Mouse (Mus musculus): ENCODE results near the gene Ppp1r1c.
"Not testable (repeated sequence)": the region's sequence is repeated elsewhere in the genome, so short reads cannot be mapped to it uniquely, and the experiment has no call there.

Gene Ppp1r1c

DNA sequence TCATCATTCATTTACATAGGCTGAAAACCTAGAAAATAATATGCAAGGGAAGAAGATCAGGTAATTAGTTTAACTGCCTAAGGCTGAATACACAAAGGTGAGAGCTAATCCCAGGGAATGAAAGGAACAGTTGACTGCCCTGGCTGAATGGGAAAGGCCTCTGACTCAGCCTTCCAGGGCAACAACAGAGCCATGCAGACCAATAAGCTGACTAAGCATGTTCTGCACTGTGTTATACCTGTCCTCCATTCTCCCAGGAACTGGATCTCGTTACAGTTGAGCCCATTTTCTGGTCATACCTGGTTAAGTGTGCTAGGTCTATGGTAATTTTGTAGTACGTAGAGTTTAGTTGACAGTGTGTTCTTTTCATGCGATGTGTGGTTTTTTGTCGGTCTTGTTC, 36.6 kb downstream of the Ppp1r1c start:
- in situ Hi-C loops (cut with MboI), result no loop called here

DNA sequence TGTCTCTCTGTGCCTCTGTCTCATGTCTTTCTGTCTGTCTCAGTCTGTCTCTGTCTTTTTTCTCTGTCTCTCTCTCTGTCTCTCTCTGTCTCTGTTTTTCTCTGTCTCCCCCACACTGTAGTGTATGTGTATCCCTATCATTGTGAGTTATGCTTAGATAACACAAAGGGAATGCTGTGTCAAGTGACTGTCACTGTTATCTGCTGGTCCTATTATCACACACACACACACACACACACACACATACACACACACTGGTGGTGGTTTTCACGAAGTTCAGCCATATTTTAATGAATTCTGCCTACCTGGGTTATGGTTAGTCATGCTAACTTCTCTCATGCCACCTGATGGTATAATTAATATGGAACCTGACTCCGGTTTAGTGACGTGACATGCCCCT, 44.1 kb downstream of the Ppp1r1c start:
- in situ Hi-C loops (cut with MboI), result loop anchor here (25.0 kb wide), 1 partner anchor 389 kb away; no protein-coding TSS in a partner anchor

DNA sequence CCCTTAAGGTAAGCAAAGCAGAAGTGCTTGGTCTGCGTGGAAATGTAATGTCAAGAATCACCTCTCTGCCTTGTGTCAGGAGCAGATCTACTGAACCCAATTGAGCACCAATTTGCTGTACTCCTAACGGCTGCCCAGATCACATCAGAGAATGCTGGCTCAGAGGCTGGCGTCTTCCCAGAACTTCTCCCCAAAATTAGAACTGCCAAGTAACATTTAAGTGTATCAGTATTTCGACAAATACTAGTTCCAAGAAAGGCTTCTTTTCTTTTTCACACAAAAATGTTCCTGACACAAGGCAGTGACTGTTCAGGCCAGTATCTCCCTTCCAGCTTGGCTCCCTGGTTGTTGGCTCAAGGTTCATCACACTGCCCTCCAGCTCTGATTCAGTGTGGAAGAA, 52.4 kb downstream of the Ppp1r1c start:
- in situ Hi-C loops (cut with MboI), result loop anchor here (25.0 kb wide), 1 partner anchor 398 kb away; no protein-coding TSS in a partner anchor

DNA sequence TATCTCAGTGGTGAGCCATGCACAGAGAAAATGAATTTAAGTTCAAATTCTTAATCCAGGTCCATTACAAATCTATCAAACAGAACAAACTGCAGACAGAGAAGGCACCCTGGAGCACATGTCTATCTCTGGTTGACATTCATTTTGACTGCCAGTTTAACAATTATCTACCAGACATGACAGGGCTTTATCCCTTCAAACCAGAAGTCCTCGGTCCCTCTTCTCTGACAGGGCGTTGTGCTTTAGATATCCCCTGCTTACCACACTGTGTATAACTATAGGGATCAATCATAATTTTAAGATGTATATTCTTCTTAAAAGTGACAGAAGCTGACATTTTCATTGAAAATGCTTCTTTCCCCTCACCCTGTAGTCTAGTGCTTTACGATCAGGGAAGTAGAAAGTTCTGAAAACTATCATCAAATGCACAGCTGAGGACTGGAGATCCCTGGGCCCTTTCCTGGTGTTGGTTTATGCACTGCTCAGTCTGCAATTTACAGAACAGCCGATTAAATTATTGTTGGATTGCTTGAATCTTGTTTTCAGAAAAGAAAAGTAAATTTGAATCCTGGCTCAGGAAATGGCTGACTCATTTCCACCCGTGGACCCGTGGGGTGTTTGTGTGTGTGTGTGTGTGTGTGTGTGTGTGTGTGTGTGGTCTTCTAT, 55.3 kb downstream of the Ppp1r1c start:
- in situ Hi-C loops (cut with MboI), result loop anchor here (25.0 kb wide), 1 partner anchor 401 kb away; no protein-coding TSS in a partner anchor

DNA sequence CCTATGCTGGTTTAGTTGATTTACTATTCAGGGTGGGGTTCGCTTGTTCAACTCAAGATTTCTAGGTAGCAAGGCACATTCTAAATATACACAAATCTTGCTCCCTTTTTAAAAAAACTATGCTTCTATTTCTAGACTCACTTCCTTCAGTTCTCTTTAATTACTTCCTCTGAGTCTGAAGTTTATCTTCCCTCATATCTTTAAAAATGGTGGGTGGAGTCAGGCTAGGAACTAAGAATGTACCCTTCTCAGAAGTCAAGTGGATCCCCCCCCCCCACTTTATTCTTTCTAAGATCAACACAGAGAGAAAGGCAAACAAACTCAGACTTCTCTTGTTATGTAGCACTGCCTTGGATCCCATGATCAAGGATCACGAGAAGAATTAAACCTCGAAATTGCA, 57.5 kb downstream of the Ppp1r1c start:
- in situ Hi-C loops (cut with MboI), result loop anchor here (25.0 kb wide), 1 partner anchor 403 kb away; no protein-coding TSS in a partner anchor

DNA sequence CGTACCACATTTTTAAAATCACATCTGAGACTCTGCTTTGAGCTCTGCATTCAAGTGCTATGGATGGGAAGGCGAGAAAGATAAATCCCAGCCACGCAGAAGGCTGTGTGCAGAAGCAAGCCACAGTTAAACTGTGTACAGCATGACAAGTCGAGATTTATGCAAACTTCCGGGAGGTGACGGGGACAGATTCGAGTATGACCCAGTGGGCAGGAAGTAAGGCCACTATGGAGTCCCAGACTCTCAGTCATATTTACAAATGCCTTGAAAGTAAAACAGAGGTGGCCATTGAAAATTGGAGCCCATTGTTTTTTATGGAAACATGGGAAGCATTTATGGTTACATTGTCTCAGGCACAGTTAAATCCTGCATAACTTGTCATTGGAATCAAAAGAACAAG, 58.1 kb downstream of the Ppp1r1c start:
- in situ Hi-C loops (cut with MboI), result loop anchor here (25.0 kb wide), 1 partner anchor 403 kb away; no protein-coding TSS in a partner anchor

DNA sequence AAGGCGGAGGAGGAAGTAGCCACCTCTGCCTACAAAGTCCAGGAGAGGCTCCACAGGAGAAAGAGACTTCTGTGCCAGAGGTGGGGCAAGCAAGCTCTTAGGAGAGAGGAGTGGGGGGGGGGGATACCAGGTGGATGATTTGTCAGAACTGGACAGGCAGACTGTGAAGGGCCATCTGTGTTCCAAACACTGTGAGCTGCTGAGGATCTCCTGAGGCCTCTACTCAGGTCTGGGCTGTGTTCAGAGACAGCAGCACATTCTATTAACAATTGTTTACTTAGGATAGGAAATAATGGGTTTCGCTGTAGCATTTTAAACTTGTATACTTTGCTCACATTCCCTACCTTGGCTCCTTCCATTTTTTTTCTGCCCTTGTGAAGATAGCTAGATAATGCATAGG, 61.0 kb downstream of the Ppp1r1c start:
- in situ Hi-C loops (cut with MboI), result loop anchor here (25.0 kb wide), 1 partner anchor 406 kb away; no protein-coding TSS in a partner anchor

DNA sequence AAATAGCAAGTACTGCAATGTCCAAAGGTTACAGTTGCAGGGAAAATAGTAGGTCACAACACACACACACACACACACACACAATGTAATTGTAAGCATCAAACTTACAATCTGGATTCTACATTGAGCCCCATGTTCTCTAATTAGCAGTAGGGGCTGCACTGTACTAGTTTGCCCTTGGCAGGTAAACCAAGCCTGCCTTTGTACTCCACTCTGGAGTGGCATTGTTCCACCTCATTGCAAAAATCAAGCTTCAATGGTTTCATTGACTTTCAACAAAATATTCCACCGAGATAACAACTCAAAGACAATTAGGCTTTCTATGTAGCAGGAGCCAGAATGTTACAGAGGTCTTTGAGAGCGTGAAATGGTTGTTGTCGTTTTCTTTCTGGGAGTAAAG, 62.7 kb downstream of the Ppp1r1c start:
- in situ Hi-C loops (cut with MboI), result loop anchor here (10.0 to 25.0 kb wide), 2 partner anchors 266 to 408 kb away; no protein-coding TSS in a partner anchor

DNA sequence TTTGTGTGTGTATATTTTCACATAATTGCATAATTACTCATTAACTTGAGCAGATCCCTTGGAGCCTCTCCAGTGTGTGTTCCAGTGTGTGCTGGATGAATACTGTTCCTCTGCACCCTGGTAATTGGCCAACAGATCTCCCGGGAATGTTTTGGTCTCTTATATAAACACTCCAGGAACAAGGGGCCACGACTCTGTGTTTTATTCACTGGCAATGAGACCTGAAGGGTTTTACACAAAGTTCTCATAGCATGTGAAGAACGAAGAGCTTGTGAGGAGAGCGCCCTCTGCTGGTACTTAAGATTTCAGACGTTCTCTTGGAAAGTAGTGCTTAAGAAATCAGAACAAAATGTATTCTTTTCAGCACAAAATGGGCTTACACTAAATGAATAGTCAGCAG, 66.8 kb downstream of the Ppp1r1c start:
- in situ Hi-C loops (cut with MboI), result loop anchor here (10.0 to 25.0 kb wide), 2 partner anchors 270 to 412 kb away; no protein-coding TSS in a partner anchor

DNA sequence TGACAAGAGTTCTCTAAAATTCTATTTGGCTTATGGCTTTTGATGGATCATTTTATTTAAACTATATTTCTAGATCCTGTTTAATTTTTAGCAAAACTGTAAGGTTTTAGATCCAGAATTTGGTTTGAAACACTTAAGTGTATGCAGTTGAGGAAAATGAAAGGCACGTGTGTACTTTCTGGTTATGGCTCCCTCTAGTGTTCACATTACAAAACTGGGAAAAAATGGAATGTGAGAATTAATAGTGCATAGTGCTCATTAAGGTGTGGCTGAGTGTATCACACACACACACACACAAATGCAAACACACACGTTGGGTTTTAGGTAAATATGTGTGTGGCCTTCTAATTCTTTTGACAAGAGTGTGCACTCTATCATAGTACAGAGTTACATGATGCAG, 70.2 kb downstream of the Ppp1r1c start:
- in situ Hi-C loops (cut with MboI), result loop anchor here (10.0 kb wide), 1 partner anchor 273 kb away; no protein-coding TSS in a partner anchor

DNA sequence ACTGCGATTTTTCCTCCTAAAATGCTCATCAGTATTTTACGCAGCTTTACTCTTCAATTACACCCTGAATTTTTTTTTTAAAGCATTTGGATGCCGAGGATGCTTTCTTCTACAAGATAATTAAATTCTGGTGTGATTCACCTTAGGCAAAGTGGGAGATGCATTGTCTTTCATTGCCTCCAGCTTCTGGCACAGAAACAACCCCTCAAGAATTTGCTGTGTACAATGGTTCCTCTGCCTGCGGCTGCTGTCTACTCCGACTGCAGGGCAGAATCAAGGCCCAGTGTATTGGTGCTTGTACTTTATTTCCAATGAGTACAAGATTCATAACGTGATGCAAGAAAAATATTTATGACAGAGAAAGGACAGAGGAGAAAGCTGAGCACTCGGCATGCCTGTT, 73.2 kb downstream of the Ppp1r1c start:
- in situ Hi-C loops (cut with MboI), result no loop called here

DNA sequence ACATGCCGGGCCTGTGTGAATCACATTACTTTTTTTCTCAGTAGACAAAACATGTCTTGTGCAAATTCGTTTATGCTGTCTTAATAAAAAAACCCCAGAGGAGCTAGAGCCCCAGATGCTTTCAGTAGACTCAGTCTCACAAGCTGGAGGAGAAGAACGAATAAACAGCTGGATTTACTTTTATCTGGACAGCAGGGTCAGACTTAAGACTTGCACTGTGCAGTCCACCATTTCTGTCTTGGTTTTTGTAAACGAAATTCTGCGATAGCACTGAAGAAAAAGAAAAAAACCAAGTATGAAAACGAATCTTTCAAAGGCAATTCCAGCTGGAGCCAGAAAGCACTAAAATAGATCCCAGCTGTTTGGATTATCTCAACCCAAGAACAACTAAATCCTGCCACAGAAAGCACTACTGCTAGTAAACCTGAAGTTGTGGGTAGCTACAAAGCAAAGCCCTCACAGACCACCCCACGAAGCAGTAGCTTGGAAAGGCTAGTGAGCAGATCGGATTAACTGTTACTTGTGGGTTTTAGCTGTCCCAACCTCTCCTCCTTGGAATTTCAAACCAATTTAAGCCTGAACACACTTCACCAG, 78.1 kb downstream of the Ppp1r1c start:
- in situ Hi-C loops (cut with MboI), result no loop called here

DNA sequence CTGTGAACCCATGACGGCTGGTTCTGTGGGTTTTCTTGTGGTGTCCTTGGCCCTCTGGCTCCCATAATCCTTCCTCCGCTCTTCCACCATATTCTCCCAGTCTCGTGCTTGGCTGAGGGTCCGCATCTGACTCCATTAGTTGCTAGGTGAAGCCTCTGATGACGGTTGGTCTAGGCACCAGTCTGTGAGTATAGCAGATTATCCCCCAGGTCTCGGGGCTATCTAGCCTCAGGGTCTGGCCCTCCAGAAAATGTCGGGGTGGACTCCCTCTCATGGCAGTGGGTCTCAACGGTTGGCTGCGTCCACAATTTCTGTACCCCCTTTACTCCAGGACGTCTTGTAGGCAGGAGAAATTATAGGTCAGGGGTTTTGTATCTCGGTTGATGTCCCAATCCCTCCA, 78.9 kb downstream of the Ppp1r1c start:
- in situ Hi-C loops (cut with MboI), result no loop called here

DNA sequence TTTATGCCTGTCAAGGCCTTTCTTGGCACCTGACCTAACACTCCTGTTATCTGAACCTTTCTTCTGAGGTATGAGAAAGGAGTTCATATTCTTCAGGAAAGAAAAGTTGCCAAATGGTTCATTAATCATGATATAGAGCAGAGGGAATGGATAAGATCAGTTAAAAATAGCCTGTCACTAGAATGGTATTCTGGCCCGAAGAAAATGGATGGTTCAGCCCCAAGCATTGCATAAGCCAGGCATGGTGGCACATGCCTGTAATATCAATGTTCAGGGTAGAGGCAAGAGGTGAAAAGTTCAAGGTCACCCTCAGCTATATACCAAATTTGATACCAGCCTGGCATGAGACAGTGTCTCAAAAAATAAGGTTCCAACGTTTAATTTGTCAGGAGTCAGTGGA, 85.6 kb downstream of the Ppp1r1c start:
- in situ Hi-C loops (cut with MboI), result no loop called here

DNA sequence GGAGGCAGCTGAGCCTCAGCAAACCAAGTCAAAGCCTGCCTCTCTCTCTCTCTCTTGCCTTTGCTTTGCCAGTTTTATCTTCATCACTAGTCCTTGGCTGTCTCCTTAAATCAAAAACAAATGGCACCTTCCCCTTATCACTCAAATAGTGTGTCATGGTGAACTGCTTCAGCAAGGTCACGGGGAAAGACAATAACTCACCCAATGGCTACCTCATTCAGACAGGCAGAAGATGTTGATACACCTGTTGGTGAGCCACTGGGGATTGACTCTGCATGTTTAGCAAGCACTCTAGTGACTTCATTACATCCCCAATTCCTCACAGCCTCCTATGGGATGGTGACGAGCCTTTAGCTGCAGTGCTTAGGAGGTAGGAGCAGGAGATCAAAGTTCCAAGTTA, 89.9 kb downstream of the Ppp1r1c start:
- in situ Hi-C loops (cut with MboI), result no loop called here

DNA sequence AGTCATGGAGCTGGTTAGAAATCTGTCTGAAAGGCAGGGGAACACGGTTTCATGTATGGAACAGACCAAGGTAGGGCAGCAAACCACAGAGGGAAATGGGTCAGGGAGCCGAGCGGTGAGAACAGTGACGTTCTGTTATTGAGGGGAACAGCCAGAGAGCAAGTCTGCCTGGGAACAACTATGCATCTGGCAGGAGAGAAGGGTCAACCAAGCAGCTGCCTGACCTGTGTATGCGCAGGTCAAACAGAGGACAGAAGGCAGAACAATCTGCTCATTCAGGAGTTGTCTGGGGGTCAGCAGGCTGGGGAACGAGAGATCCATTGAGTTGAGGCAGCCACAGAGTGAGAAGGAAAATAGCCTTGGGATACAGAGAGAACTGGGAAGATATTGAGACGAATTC, 91.0 kb downstream of the Ppp1r1c start:
- in situ Hi-C loops (cut with MboI), result no loop called here

DNA sequence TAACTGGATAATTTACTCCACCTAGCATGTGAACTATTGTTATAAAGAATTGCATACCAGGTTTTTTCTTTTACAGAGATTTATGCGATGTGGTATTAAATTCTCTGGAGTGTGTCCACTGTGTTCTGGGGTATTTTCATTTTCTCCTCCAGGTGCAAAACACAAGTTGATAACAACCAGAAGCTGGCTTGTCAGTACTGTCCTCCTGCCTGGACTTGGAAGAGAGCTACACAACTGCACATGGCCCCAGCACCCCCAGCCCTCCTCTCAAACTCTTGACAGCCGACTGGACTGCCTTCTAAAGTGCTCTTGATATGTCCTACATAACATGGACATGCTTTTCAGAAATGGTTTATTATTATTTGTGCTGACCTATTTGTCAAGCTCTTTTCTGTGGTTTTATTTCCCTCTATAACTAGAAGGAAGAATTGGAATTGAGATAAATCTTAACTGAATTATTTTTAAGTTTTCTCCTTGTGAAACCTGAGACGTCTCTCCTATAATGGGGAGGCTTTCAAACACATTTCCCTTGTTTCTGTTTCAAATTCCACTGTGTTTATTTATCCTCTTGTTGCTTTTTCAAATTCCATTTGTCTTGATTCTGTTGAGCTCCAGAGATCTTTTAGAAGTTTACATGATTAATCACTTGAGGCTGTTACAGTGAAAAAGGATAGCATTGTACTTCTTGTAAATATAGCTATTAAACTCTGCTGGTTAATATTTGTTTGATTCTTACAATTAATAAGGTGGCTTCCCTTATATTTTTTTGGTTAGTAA, 108.3 kb downstream of the Ppp1r1c start:
- in situ Hi-C loops (cut with MboI), result no loop called here

DNA sequence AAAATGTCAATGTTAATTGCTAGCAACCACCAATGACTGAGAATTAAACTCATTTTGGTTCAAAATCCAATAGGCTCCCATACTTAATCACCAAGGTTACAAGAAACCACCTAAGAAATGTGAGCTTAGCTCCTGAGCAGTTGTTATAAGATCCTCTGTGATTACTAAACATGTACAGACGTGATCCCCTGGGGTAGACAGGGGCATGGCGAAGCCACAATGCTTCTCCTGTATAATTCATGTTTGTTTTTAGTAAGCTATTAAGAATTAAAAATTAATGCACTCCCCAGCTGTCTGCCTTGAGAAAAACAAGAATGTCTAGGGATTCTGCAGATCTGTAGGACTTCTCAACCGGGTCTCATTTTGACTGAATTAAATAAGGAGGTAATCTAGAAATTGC, 112.0 kb downstream of the Ppp1r1c start:
- in situ Hi-C loops (cut with MboI), result no loop called here

DNA sequence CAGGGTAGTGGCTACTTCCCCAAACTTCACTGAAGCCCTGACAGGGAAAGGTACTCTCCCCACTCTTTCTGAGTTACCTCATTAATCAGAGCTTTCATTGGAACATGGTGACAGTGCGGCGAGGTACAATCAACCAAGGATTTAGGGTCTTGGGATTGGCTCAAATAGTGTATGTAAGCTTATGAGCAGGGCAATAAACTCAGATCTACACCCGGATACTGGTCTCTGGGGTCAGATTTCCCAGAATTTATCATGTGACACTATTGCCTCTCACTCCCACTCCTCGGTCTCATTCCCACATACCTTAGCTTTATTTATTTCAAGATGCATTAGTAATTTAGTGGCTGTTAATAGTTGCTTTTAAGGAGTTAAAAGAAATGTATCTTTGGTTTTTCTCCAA, 118.3 kb downstream of the Ppp1r1c start:
- in situ Hi-C loops (cut with MboI), result no loop called here

DNA sequence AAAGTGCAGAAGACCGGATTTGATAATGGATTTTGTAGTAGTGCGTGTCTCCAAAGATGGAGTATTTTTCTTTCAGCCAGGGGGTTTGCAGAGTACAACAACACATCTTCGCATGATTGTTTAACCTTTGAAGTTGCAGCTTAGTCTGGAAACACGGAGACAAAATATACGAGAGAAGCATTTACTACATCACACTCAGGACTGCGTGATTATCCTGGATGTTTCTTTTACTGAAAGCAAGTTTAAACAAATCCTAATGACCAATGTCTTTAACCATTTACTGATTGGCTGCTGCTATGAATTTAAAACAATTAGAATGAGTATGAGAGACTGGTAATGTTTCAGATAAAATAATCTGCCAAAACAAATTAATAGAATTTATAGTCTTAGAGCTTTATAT, 131.5 kb downstream of the Ppp1r1c start:
- in situ Hi-C loops (cut with MboI), result no loop called here

DNA sequence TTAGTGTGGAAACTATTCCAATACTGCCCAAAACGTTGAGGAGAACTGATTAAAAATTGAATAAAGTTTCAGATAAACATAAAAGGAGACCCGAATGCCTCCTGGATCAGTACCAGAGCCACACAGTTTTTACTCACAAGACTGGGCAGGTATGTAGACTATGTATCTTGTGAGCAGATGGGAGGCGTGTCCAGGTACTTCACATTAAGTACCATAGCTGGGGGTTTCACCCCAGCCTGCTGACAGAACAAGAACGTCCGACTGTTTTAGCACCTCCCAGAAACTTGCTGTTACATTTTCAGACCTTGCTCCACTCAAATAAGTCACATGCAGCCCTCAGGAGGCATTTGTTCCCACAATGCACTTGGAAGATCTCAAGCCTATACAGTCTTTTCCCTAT, 131.9 kb downstream of the Ppp1r1c start:
- in situ Hi-C loops (cut with MboI), result no loop called here

DNA sequence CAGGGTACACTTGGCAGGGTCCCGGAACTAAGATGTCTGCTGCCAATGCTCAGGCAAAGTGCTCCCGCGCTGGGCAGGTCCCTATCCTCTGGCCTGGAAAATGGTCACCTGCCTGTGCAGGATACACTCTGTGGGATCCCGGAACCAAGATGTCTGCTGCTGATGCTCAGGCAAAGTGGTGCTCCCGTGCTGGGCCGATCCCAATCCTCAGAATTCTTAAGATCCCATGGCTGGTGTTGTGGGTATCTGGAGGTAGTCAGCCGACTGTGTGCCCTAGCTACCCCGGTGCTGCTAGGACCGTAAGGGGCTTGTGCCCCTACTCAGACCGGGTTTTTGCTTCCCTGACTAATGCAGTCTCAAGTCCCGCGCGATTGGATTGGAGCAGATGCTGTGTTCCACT, 139.8 kb downstream of the Ppp1r1c start:
- in situ Hi-C loops (cut with MboI), result not testable (repeated sequence)

DNA sequence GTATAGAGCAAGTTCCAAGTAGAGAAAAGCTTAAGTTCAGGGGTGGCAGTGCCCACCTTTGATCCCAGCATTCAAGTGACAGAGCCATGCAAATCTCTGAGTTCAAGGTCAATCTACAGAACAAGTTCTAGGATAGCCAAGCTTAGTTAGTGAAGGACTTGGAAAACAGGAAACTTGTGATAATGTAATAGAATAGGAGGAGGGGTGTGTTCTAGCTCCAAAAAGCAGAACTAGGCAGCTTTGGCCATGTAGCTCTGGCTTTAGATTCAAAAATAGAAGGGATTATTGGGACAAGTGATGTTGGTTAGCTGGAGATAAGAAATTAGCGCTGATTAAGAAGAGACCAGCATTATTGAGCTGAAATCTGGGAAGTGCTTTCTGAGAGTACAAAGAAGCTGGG, 149.3 kb downstream of the Ppp1r1c start:
- in situ Hi-C loops (cut with MboI), result no loop called here

Measured in mature B cell (primary cell).